Mouse (Mus musculus) thymus, adult 18-20 months (tissue): ENCODE data around the gene Kcnq1.

Experiments used
- DNase-seq, 2 experiments: peaks; one replicate each; pipeline ENCODE4 v3.0.0; 2022; ENCODE audit warnings: mixed read lengths in 2 of 2

The Kcnq1 gene

GRCm38 (mm10) chr7:143473347-143474101 is 367.4 kb downstream of the Kcnq1 start, which contains the start of gene Slc22a18:
Gene Slc22a18, plus strand, starts transcription at chr7:143473736.
- DNase-seq, result no peak

DNA sequence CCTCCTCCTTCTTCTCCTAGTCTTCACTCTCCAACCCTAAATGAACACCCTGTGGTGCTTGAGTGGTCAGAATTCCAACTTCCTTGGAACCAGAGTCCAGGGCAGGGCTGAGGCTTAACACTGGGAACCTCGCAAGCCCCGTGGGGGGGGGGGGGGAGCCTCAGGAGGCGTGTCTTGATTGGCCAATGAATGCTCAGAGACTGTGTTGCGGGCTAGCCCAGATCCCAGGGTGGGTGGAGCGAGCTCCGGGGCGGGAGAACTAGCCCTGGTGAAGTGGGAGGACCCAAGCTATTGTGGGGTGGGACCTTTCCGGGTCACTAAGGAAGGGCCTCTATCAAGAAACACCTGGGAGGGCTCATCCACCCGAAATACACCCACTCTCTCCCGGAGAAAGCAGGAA is 368.6 kb downstream of the Kcnq1 start:
- DNase-seq, result no peak

DNA sequence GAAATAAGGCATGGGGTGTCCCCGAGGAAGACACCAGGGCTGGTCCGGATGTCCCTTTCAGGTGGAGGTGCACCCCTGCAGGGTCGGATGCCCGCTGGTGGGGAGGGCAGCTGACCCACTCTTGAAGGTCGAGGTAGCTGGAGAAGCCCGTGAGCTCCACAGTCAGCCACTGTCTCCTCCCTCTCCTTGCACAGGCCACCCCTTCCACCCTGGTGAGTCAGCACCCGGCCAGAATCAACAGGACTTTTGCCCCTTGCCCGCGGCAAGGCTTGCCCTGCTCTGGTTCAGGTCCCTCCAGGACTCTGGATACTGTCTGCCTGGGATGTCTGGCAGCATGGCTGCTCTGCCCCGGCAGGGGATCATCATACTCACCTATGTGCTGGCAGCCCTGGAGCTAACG is 369.7 kb downstream of the Kcnq1 start:
- DNase-seq, result no peak
